Mouse (Mus musculus) limb, embryonic 12.5 days (tissue): Measurements from ENCODE around the gene Epha4. TPM values are rescaled to one million over a fixed set of nuclear protein-coding genes. Genes with fewer than 3 reads are reported as not detected.

Experiments used
- ATAC-seq: fragments of 200-750 bp; cut with Nextera tagmentation; 2 replicates; pipeline ENCODE4 v1.8.0; 2017; ENCODE audit warnings: low read depth, moderate TSS enrichment; ENCODE audit not compliant: insufficient number of reproducible peaks, insufficient read depth, low FRiP score, low TSS enrichment
- H3K27ac ChIP-seq: fragments of 300-500 bp; sonication (generic); 2 replicates; pipeline ENCODE4 v1.5.1; 2016; ENCODE audit warnings: mild to moderate bottlenecking, moderate library complexity
- H3K27me3 ChIP-seq: fragments of 300-500 bp; sonication (generic); 2 replicates; pipeline ENCODE4 v1.6.1; 2016; ENCODE audit warnings: mild to moderate bottlenecking, moderate library complexity
- H3K36me3 ChIP-seq: fragments of 300-500 bp; sonication (generic); 2 replicates; pipeline ENCODE4 v1.6.1; 2016; ENCODE audit warnings: mild to moderate bottlenecking, moderate library complexity
- H3K4me1 ChIP-seq: fragments of 300-500 bp; sonication (generic); replicated peaks from 2 replicates; pipeline ENCODE4 v1.6.1; 2016
- H3K4me2 ChIP-seq: fragments of 300-500 bp; sonication (generic); 2 replicates; pipeline ENCODE4 v1.6.1; 2016; ENCODE audit warnings: mild to moderate bottlenecking, moderate library complexity
- H3K4me3 ChIP-seq: fragments of 300-500 bp; sonication (generic); replicated peaks from 2 replicates; pipeline ENCODE4 v1.5.1; 2016; ENCODE audit warnings: mild to moderate bottlenecking
- H3K9ac ChIP-seq: fragments of 300-500 bp; sonication (generic); replicated peaks from 2 replicates; pipeline ENCODE4 v1.6.1; 2016; ENCODE audit warnings: mild to moderate bottlenecking, moderate library complexity
- H3K9me3 ChIP-seq: fragments of 300-500 bp; sonication (generic); 2 replicates; pipeline ENCODE4 v1.6.1; 2016; ENCODE audit warnings: mild to moderate bottlenecking, moderate library complexity
- WGBS: fragments of 180-500 bp; shearing (Covaris S2); methylation state at CpG from one replicate; pipeline ENCODE4 v1.1.7; 2016; 5-methylcytosine and 5-hydroxymethylcytosine counted together
- microRNA-seq: library from miRNA; unstranded; fragments of <30 nt; microRNA quantifications from one replicate; pipeline ENCODE4, GENCODE M21; 2017
- polyA plus RNA-seq: library from polyadenylated mRNA; unstranded; fragments of >200 nt; fragmentation: Nextera tagmentation; extraction: Ambion mirVana; gene quantifications from 2 replicates; pipeline ENCODE4 v1.2.1, GENCODE M21; 2016

Epha4 gene
- polyA plus RNA-seq, 1 experiment from 2014 or later = 57.7 TPM

DNA sequence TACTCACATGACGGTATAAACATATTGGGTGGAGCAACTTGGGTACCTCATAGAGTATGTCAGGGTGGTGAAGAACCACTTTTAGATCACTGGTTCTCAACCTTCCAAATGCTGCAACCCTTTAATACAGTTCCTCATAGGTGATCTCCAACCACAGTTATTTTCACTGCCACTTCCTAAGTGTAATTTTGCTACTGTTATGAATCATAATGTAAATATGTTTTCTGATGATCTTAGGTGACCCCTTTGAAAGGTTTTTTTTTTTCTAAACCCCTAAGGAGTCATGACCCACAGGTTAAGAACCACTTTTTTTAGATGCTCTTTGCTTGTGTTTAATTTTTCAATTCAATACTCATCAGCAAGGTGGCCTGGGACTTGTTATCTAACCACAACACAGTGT lies 151.0 kb downstream of the Epha4 start:
- H3K9me3 ChIP-seq = no peaks in the 10 kb centered on the region
- WGBS = 89% methylated on average over 1 of the region's 1 CpGs
- H3K4me3 ChIP-seq = no peak overlapping the region
- H3K9ac ChIP-seq = no peak overlapping the region
- H3K4me1 ChIP-seq = 0 out of 2 replicates have a peak, but pooled peaks cover 3% of the 10 kb centered on the region
- H3K36me3 ChIP-seq = peaks cover 14% of the 10 kb centered on the region
- no peak for ATAC-seq
- no peak overlapping the region for H3K27ac ChIP-seq
- H3K27me3 ChIP-seq = no peaks in the 10 kb centered on the region
- H3K4me2 ChIP-seq = no peak overlapping the region

DNA sequence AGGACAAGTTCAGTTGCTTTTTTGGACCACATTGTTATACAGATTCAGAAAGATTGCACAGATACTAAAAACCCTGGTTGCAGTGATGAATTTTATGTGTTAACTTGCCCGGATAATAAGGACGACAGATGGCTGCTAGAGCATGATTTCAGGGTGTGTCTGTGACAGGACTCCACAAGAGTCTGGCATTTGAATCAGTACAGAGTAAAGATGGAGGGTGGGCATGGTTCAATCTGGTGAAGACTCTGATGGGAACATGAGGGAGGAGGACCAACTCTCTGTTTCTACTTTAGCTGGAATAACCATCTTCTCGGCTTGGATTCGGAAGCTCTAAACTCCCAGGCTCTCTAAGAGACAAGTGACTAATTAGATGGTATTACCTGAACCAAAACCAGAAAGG lies 168.4 kb downstream of the Epha4 start:
- WGBS = 83% methylated on average over 4 of the region's 4 CpGs
- no peak for ATAC-seq
- no peaks in the 10 kb centered on the region for H3K36me3 ChIP-seq
- no peak overlapping the region for H3K27ac ChIP-seq
- no peaks in the 10 kb centered on the region for H3K27me3 ChIP-seq
- no peak overlapping the region for H3K4me2 ChIP-seq
- H3K9ac ChIP-seq = no peak overlapping the region
- H3K4me3 ChIP-seq = no peak overlapping the region
- no peaks in the 10 kb centered on the region for H3K4me1 ChIP-seq
- 0 out of 2 replicates have a peak, but pooled peaks cover 3% of the 10 kb centered on the region for H3K9me3 ChIP-seq

DNA sequence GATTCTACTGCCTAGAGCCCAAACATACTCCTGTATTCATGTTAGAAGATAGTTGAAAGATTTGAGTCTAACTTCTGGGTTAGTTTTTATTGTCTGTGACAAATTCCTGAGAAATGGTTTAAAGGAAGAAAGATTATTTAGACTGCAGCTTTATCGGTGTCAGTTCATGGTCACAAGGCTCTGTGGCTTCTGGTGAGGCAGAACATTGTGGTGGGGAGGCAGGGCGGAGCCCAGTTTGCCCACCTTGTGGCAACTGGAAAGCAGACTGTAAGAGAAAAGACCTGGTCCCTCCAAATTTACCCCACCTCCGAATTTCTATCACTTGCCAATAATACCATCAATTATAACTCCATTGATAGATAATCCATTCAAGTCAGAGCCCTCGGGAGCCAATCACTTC lies 171.1 kb downstream of the Epha4 start:
- no peak overlapping the region for H3K9ac ChIP-seq
- H3K4me1 ChIP-seq = peaks cover 8% of the 10 kb centered on the region; the same call in 1 of the 2 replicates
- 90% methylated on average over 4 of the region's 4 CpGs for WGBS
- H3K36me3 ChIP-seq = no peaks in the 10 kb centered on the region
- no peak overlapping the region for H3K4me2 ChIP-seq
- no peaks in the 10 kb centered on the region for H3K27me3 ChIP-seq
- H3K9me3 ChIP-seq = 0 out of 2 replicates have a peak, but pooled peaks cover 3% of the 10 kb centered on the region
- no peak overlapping the region for H3K4me3 ChIP-seq
- no peak overlapping the region for H3K27ac ChIP-seq
- ATAC-seq = no peak

DNA sequence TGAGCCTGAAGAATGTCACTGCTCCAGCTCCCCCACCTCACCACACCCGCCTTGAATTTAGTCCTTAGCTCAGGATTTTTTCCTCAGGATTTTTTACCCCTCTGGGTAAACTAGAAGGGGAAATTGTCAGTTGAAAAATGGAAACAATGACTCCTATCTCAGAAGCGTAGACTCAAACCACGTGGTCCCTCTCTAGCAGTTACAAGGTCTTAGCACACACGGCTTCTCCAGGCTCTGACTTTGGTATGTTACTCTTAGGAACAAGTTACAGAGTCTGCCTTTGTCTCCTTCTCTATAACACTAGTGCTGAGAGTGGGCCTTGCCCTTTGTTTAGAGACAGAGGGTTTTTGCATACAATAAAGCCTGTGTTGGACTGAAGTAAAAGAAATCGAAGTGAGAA lies 175.2 kb downstream of the Epha4 start:
- Histone ChIP-seq H3K4me2 (no peak overlapping the region), H3K9me3 (0 out of 2 replicates have a peak, but pooled peaks cover 3% of the 10 kb centered on the region), H3K27me3 (no peaks in the 10 kb centered on the region), H3K4me1 (peaks cover 25% of the 10 kb centered on the region), H3K36me3 (no peaks in the 10 kb centered on the region), H3K9ac (no peak overlapping the region), H3K4me3 (no peak overlapping the region), H3K27ac (no peak overlapping the region)
- 82% methylated on average over 5 of the region's 5 CpGs for WGBS
- ATAC-seq = no peak

DNA sequence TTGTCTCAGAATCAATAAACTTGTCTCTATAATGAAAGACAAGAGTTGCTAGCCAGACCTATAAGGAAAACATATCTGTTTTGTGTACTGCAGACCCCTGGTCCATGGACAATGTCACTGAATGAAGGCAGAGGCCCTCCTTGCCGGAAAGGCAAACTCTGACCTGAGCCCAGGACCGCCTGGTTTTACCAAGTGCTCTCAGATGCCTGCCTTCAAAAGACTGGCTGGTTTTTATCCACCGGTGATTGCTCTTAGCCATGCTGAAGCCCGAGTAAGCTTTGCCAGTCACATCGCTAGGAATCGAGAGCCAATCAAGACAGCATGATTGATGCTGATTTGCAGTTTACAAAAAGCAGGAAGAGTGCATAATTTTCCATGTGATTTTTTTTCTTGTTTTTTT lies 176.5 kb downstream of the Epha4 start:
- Histone ChIP-seq H3K9ac (no peak overlapping the region), H3K4me2 (no peak overlapping the region), H3K4me1 (peaks cover 25% of the 10 kb centered on the region), H3K36me3 (no peaks in the 10 kb centered on the region), H3K27ac (peak overlapping the region; percentile 25; the same call in 1 of the 2 replicates), H3K27me3 (no peaks in the 10 kb centered on the region), H3K4me3 (no peak overlapping the region), H3K9me3 (no peaks in the 10 kb centered on the region)
- 13% methylated on average over 6 of the region's 6 CpGs for WGBS
- ATAC-seq = no peak

DNA sequence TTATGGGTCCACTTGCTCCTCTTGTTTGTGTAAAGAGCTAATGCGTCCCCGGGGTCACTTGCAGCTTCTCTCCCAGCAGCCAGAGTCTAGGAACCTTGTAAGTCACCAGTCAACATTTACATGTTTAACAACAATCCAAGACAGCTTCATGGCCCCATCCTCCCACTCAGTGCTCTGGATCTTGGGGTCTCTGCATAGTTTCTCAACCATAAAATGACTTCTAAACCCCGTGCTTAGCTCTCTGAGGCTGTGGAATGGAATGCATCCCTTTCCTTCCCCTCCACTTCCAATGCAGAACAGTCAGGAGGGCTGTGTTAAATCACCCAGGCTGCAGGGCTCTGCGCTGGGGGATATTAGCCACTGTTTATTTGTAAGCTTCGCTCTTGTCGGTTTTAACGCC lies 178.0 kb downstream of the Epha4 start:
- H3K36me3 ChIP-seq = no peaks in the 10 kb centered on the region
- H3K9ac ChIP-seq = no peak overlapping the region
- H3K4me1 ChIP-seq = peaks cover 25% of the 10 kb centered on the region
- no peak for ATAC-seq
- no peak overlapping the region for H3K4me3 ChIP-seq
- H3K4me2 ChIP-seq = no peak overlapping the region
- H3K9me3 ChIP-seq = no peaks in the 10 kb centered on the region
- H3K27ac ChIP-seq = no peak overlapping the region
- 40% methylated on average over 7 of the region's 7 CpGs for WGBS
- H3K27me3 ChIP-seq = no peaks in the 10 kb centered on the region

DNA sequence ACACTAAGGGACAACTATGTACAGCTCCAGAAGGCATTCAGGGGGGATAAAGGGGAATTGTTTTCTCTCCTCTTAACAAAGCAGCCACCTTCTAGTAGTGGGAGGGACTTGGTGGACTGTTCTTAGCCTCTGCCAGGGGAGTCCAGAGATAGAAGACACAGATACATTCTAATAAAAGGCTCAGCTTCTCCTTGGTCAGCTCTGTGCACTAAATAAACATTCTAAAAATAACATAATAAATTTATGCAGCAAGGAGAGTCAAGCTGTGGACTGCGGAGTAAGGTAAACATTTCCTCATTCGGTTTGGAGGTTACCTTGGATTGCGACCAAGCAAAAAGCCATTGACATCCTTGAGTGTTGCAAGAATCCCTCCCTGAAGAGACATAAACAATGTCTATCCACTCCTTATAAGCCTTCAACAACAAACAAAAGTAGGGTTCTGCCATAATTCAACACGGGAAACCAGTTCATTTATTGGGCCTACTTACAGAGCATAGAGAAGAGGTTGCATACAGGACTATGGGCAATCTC lies 196.2 kb downstream of the Epha4 start:
- Histone ChIP-seq H3K27me3 (no peaks in the 10 kb centered on the region), H3K4me1 (0 out of 2 replicates have a peak, but pooled peaks cover 3% of the 10 kb centered on the region), H3K4me3 (no peak overlapping the region), H3K27ac (no peak overlapping the region), H3K9ac (no peak overlapping the region), H3K4me2 (no peak overlapping the region), H3K36me3 (no peaks in the 10 kb centered on the region), H3K9me3 (no peaks in the 10 kb centered on the region)
- WGBS = 83% methylated on average over 4 of the region's 4 CpGs
- ATAC-seq = no peak

Small RNA genes within 50 kb of the gene (microRNA-seq; reads per million reads assigned to microRNA genes)
- gene Mir6352 = not detected
